Mouse (Mus musculus) embryonic fibroblast, embryonic 13.5 days (primary cell): ENCODE results near the gene Ninj2.

Experiments
- CTCF ChIP-seq: IDR thresholded peaks from 2 replicates; pipeline ENCODE4 v1.5.1; 2011; ENCODE audit warnings: mild to moderate bottlenecking, control low read depth, low read length, moderate library complexity, borderline replicate concordance; ENCODE audit not compliant: insufficient read depth
- POLR2A ChIP-seq: IDR thresholded peaks from 2 replicates; pipeline ENCODE4 v1.6.1; 2011; ENCODE audit warnings: low read depth, mild to moderate bottlenecking, control low read depth, low read length, moderate library complexity

DNA sequence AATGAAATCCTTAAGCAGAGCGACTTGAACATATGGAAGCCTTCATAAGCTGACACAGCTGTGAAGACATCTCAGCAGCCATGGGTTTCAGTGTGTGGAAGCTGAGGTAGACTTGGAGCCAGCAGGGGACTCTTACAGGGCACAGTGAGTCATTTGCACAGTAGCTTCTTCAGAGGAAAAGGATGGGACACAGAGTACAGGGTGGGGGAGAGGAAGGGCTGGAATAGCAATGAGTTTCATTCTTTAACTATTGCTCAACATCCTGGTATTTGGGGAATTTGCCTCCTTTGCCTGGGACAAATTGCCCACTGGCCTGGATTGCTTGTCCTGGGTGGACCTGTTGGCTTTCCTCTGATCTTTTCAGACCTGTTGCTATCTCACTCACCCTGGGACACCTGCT, 52.3 kb downstream of the Ninj2 start:
- TF ChIP-seq CTCF (no peak), POLR2A (no peak)
